Mouse (Mus musculus) NIH3T3 (cell line): Measurements from ENCODE around the gene Fhad1.
"Not testable (repeated sequence)": the region's sequence is repeated elsewhere in the genome, so short reads cannot be mapped to it uniquely, and the experiment has no call there.

Experiments used
- DNase-seq: peaks from one replicate; pipeline ENCODE4 v3.0.0-alpha.2; 2012; ENCODE audit warnings: low read depth

Gene Fhad1

DNA sequence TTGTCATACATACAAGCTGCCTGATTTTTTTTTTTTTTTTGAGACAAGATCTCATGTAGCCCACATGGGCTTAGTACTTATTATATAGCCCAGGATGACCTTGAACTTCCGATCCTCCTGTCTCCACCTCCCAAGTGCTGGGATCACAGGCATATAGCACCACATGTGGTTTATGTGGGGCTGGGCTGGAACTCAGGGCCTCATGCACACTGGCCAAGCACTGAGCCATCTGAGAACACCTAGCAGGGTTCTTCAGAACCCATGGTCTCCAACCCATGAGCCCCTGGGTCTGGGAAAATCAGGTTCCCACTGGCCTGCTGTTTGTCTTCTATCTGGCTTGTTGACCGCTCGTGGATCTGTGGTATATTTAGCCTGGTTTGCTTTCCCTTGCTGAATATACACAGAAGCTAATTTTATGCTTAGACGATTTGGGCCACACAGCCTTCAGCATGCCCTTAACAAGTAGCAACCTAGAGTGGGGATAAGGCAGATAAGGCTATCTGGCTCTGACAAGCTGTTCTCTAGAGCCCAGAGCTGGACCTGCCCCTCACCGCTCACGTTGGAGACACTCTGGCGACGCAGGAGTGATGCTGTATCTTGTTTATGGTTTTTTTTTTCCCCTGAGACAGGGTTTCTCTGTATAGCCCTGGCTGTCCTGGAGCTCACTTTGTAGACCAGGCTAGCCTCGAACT lies 24.9 kb upstream of the Fhad1 start:
- no peak for DNase-seq

DNA sequence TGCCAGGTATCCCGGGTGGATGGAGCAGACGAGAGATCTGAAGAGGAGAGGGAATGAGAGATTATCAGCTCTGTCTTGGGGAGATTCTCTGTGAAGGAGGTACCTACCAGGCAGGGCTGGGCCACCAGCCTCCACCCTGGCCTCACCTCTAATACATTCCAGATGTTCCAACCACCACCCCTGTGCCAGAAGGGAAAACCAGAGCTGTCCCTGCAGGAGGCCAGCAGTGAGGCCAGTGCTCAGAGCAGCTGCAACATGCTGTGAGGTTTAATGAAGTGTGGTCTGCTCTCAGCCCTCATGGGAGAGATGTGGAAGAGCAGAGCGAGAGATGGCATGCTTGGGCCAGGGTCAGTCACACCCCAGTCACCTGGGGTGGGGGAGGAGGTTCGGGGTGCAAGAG lies 23.0 kb upstream of the Fhad1 start:
- DNase-seq: no peak

GRCm38 (mm10) chr4:142028533-142028932 lies 13.7 kb upstream of the Fhad1 start:
- no peak for DNase-seq

GRCm38 (mm10) chr4:142026965-142027364 lies 12.1 kb upstream of the Fhad1 start:
- no peak for DNase-seq

- no peak for DNase-seq
Measured at GRCm38 (mm10) chr4:142024536-142024935, 9.7 kb upstream of the Fhad1 start.

GRCm38 (mm10) chr4:142023166-142023565 lies 8.3 kb upstream of the Fhad1 start:
- no peak for DNase-seq

DNA sequence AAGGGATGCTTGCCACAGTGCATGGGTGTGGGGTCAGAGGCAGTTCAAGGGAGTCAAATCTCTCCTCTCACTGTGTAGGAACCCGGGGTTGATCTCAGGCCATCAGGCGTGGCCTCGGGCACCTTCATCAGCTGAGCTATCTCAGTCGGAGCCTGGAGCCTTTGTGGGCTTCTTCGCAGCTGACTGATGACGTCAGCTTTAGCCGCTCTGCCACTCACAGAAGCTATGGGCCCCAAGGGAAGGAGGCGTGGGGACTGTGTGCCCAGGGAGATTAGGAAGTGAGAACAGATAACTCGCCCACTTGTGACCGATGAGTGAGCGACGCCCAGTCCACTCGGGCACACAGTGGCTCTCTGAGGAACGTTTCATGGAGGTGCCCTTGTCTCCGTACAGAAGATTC lies 2.8 kb upstream of the Fhad1 start:
- DNase-seq: no peak

GRCm38 (mm10) chr4:142011236-142011635 lies 3.6 kb downstream of the Fhad1 start:
- DNase-seq: no peak

GRCm38 (mm10) chr4:142010441-142010840 lies 4.4 kb downstream of the Fhad1 start:
- DNase-seq: no peak

DNA sequence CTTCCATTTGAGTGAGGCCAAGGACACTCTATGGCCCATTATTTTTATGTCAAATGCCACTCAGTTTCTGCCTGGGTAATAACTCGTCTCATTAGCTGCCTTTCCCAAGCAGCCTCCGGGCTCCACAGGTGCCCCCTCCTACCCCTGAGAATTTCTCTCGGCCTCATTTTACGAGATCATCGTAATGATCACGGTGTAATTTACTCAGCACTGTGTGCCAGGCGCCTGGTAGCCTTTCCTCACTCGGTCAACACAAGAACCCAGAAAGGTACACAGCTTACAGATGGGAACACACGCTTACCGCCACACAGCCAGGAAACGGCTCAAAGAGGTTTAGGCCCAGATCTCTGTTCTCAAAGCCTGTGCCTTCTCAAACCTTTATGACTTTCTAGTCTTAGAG lies 6.7 kb downstream of the Fhad1 start:
- no peak for DNase-seq

DNA sequence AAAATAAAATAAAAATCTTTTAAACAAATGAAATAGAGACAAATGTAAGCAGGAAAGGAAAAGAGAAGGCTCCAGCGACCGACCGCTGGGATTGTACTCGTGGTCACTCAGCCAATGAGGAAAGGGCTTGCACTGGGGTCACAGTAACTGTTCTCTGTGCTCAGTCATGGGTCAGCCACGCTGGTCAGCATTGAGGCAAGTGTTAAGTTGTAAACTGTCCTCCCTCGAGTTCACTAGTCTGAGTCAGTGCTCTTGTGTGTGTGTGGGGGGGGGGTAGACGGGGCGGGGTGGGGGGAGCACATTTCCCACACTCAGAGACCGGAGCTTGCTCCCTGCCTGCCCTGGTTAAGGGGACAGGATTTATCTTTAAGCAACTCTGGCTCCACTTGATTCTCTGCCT lies 14.3 kb downstream of the Fhad1 start:
- no peak for DNase-seq

DNA sequence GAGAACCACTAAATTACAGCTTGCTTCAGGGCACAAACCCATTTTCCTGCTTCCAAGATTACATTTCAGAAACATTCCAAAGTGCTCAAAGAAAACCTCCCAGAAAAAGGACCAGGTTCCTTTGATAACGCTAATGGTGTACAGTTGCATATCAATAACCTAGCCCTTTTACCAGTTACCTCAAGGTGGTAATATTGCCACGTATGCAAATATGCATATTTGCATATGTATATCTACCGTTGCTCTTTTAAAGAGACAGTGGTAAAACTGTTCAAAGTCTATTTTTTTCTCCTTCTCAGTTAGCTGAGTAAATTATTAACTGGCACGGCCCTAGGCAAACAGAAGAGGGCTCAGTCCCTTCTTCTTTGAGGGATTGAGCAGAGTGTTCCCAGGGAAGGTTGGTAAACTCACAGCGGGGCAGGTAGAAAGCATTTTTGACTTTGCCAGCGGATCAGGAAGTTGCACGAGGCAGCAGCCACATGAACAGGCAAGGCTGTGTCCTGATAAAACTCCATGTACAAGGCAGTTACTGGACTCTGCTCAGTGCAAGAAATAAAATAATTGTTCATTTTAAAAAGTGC lies 15.3 kb downstream of the Fhad1 start:
- DNase-seq: no peak

DNA sequence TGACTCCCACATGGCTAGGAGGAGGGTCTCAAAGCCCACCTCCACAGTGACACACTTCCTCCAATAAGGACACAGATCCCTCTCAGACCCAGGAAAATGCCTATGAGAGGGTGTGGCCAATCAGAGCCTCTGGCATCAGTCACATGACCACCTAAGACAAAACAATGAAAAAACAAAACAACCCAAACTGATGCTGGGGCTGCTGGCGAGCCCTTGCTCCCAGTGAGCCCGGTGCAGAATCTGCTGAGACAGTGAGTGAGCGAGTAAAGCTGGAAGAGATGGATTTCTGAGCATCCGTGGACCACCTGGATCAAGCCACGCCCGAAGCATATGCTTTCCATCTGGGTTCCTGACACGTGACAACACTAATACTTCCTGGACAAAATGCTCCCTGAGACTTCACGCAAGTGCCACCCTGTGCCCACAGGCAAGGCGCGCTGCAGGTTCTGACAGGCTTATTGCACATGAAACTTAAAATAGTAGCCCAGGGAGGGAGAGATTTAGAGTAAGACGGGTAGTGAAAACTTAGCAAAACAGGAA lies 16.5 kb downstream of the Fhad1 start:
- DNase-seq: no peak

GRCm38 (mm10) chr4:141996880-141997279 lies 18.0 kb downstream of the Fhad1 start:
- no peak for DNase-seq

DNA sequence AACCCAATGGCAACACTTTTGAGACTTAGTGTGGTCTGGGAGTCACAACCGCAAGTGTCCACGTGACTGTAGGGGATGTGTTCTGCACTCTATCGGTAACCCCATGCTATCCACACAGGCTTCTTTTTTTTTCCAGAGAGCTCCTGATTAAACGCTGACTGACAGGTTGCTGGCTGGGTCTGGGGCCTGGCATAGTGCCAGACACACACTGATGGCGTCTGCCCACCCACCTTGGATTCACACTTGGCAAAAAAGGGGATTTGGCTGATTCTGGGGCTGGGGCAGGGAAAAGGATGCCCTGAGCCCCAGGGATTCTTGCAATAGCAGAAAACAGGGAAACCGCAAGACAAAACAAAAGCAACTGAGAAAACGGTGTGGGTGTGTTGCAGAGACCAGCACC lies 18.8 kb downstream of the Fhad1 start:
- DNase-seq: no peak

- not testable (repeated sequence) for DNase-seq
Measured at GRCm38 (mm10) chr4:141994062-141994471, 20.8 kb downstream of the Fhad1 start.

- DNase-seq: no peak
Measured at GRCm38 (mm10) chr4:141993347-141994061, 21.4 kb downstream of the Fhad1 start.

GRCm38 (mm10) chr4:141992530-141993204 lies 22.2 kb downstream of the Fhad1 start:
- DNase-seq: no peak

GRCm38 (mm10) chr4:141988178-141988577 lies 26.7 kb downstream of the Fhad1 start:
- DNase-seq: no peak

DNA sequence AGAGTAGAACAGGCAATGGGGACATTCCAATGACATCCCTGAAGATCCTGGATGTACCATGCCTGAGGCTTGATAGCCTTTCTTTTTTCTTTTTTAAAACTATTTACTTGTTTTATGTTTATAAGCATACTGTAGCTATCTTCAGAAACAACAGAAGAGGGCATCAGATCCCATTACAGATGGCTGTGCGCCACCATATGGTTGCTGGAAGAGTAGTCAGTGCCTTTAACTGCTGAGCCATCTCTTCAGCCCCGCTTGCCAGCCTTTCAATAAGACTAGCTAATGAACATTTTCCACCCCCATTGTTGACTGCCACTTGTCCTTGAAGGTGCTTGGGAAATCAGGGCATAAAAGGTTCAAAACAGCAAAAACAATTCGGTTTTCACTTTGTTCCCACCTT lies 31.2 kb downstream of the Fhad1 start:
- peak; percentile 22 for DNase-seq

DNA sequence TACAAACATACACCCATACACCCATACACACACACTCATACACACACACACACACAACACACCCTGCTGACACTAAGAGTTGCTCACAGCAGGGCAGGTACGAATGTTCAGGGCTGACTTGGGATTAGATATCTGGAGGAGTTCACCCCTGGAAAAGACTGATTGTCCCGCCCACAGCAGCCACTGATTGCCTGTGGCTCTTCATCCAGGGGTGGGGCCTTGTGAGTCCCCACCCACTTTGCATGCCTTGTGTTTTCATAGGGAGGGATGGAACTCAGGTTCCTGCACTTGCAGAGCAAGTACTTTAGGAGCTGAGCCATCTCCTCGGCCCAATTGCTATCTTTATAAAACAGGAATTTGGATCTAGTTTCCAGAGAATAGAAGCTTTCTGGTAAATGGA lies 33.4 kb downstream of the Fhad1 start:
- no peak for DNase-seq

DNA sequence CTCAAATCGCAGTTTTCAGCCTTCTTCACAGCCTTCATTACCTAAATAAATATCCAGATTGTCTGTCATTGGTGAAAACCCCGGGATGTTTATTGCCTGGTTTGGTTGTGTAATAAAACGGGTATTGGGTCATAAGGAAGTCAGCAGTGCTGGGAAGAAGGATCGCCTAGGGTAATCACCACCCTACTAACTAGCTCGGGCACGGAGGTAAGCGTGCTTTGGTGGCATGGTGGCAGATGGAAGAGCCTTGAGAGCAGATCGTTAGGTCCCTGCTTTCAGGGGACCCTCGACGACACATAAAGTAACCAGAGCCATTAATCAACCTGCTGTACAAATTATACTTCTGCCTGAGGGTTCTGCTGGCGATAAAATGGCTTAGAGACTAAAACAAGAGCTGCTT lies 36.3 kb downstream of the Fhad1 start:
- DNase-seq: no peak

GRCm38 (mm10) chr4:141977346-141977745 lies 37.5 kb downstream of the Fhad1 start:
- DNase-seq: no peak
